Mouse (Mus musculus): ENCODE measurements around the gene Ssmem1. TPM values are rescaled to one million over a fixed set of nuclear protein-coding genes. Genes with fewer than 3 reads are reported as not detected.
A peak's percentile ranks its signal among the peaks of the same experiment; 100 is the strongest.

The Ssmem1 gene
- total RNA-seq (2021): 1 to 10 TPM in 1 of 2 experiments, under 1 TPM in 1; 0.83 to 1.1 TPM
- long read RNA-seq: 0 reads

- peak; percentile 99 for DNase-seq (ENCODE audit: low spot score in 2 of 2)
Observed at GRCm38 (mm10) chr6:30509265-30510239, at the start of gene Ssmem1, which contains the start of gene Tmem209. Gene Ssmem1 (plus strand): TSS chr6:30509849. Gene Tmem209 (minus strand): TSS chr6:30509783.

GRCm38 (mm10) chr6:30460750-30461446, 48.8 kb upstream of the Ssmem1 start:
- peak; percentile 69 to 78 for DNase-seq (ENCODE audit: low spot score in 2 of 2)

GRCm38 (mm10) chr6:30461755-30462344, 47.8 kb upstream of the Ssmem1 start:
- DNase-seq (ENCODE audit: low spot score in 2 of 2): no peak

- DNase-seq (ENCODE audit: low spot score in 2 of 2): no peak
Observed at GRCm38 (mm10) chr6:30462822-30463221, 46.8 kb upstream of the Ssmem1 start.

- no peak for DNase-seq (ENCODE audit: low spot score in 2 of 2)
Observed at GRCm38 (mm10) chr6:30465586-30465985, 44.1 kb upstream of the Ssmem1 start.

GRCm38 (mm10) chr6:30468058-30468457, 41.6 kb upstream of the Ssmem1 start:
- DNase-seq (ENCODE audit: low spot score in 2 of 2): no peak

GRCm38 (mm10) chr6:30468684-30469083, 41.0 kb upstream of the Ssmem1 start:
- DNase-seq (ENCODE audit: low spot score in 2 of 2): peak; percentile 55 to 68

GRCm38 (mm10) chr6:30469370-30469769, 40.3 kb upstream of the Ssmem1 start:
- peak; percentile 61 for DNase-seq (ENCODE audit: low spot score in 2 of 2)

GRCm38 (mm10) chr6:30471706-30472105, 37.9 kb upstream of the Ssmem1 start:
- no peak for DNase-seq (ENCODE audit: low spot score in 2 of 2)

GRCm38 (mm10) chr6:30476025-30476765, 33.5 kb upstream of the Ssmem1 start:
- no peak for DNase-seq (ENCODE audit: low spot score in 2 of 2)

- no peak for DNase-seq (ENCODE audit: low spot score in 2 of 2)
Observed at GRCm38 (mm10) chr6:30477210-30477714, 32.4 kb upstream of the Ssmem1 start.

- no peak for DNase-seq (ENCODE audit: low spot score in 2 of 2)
Observed at GRCm38 (mm10) chr6:30477784-30478183, 31.9 kb upstream of the Ssmem1 start.

- no peak for DNase-seq (ENCODE audit: low spot score in 2 of 2)
Observed at GRCm38 (mm10) chr6:30479418-30479817, 30.2 kb upstream of the Ssmem1 start.

GRCm38 (mm10) chr6:30482908-30483307, 26.7 kb upstream of the Ssmem1 start:
- DNase-seq (ENCODE audit: low spot score in 2 of 2): no peak

GRCm38 (mm10) chr6:30486504-30486903, 23.1 kb upstream of the Ssmem1 start:
- no peak for DNase-seq (ENCODE audit: low spot score in 2 of 2)

- no peak for DNase-seq (ENCODE audit: low spot score in 2 of 2)
Observed at GRCm38 (mm10) chr6:30499049-30499448, 10.6 kb upstream of the Ssmem1 start.

GRCm38 (mm10) chr6:30508824-30509223, 825 bp upstream of the Ssmem1 start:
- DNase-seq (ENCODE audit: low spot score in 2 of 2): no peak

GRCm38 (mm10) chr6:30510291-30510690, 642 bp downstream of the Ssmem1 start:
- peak in 1 of 2 experiments; percentile 22 for DNase-seq (ENCODE audit: low spot score in 2 of 2)

GRCm38 (mm10) chr6:30514242-30514641, 4.6 kb downstream of the Ssmem1 start:
- DNase-seq (ENCODE audit: low spot score in 2 of 2): no peak

- no peak for DNase-seq (ENCODE audit: low spot score in 2 of 2)
Observed at GRCm38 (mm10) chr6:30520400-30520799, 10.8 kb downstream of the Ssmem1 start.
